Mouse (Mus musculus) adrenal gland, postnatal 4 days (tissue): ENCODE measurements around the gene Nup210. TPM values are rescaled to one million over a fixed set of nuclear protein-coding genes. Genes with fewer than 3 reads are reported as not detected.
A peak's percentile ranks its signal among the peaks of the same experiment; 100 is the strongest.

Source experiments
- DNase-seq, 2 experiments: peaks; one replicate each; pipeline ENCODE4 v3.0.0; 2021 to 2022; ENCODE audit warnings: low spot score in 2 of 2, mixed read lengths in 2 of 2
- total RNA-seq, 2 experiments: library from RNA; stranded (reverse); gene quantifications; 2 replicates each; pipeline ENCODE4 v1.2.3; 2021

Nup210 gene
- total RNA-seq, 2 experiments from 2014 or later, result 17.0 to 24.6 TPM

- DNase-seq, result no peak
Observed at GRCm38 (mm10) chr6:91041287-91041686, 75.3 kb downstream of the Nup210 start.

- no peak for DNase-seq
Observed at GRCm38 (mm10) chr6:91028256-91028655, 88.4 kb downstream of the Nup210 start.

GRCm38 (mm10) chr6:91020810-91021209, 95.8 kb downstream of the Nup210 start:
- no peak for DNase-seq

GRCm38 (mm10) chr6:91016600-91017230, 99.9 kb downstream of the Nup210 start:
- DNase-seq, result no peak

- DNase-seq, result no peak
Observed at GRCm38 (mm10) chr6:91014198-91014958, 102.3 kb downstream of the Nup210 start.

GRCm38 (mm10) chr6:91012458-91012857, 104.2 kb downstream of the Nup210 start:
- DNase-seq, result no peak

- no peak for DNase-seq
Observed at GRCm38 (mm10) chr6:91011568-91011967, 105.1 kb downstream of the Nup210 start.

- DNase-seq, result no peak
Observed at GRCm38 (mm10) chr6:91008284-91008830, 108.3 kb downstream of the Nup210 start.

GRCm38 (mm10) chr6:91007207-91007606, 109.4 kb downstream of the Nup210 start:
- no peak for DNase-seq

GRCm38 (mm10) chr6:91004157-91004556, 112.5 kb downstream of the Nup210 start:
- no peak for DNase-seq

- no peak for DNase-seq
Observed at GRCm38 (mm10) chr6:91003310-91003995, 113.2 kb downstream of the Nup210 start.

- no peak for DNase-seq
Observed at GRCm38 (mm10) chr6:91001566-91001965, 115.1 kb downstream of the Nup210 start.

- DNase-seq, result no peak
Observed at GRCm38 (mm10) chr6:91000819-91001525, 115.7 kb downstream of the Nup210 start.

- DNase-seq, result no peak
Observed at GRCm38 (mm10) chr6:90999176-90999575, 117.5 kb downstream of the Nup210 start.

- no peak for DNase-seq
Observed at GRCm38 (mm10) chr6:90997025-90997424, 119.6 kb downstream of the Nup210 start.

GRCm38 (mm10) chr6:90996181-90996580, 120.4 kb downstream of the Nup210 start:
- no peak for DNase-seq

GRCm38 (mm10) chr6:90988648-90989317, 127.8 kb downstream of the Nup210 start, which contains the start of gene Iqsec1:
Iqsec1 (minus strand) TSS chr6:90988685.
- DNase-seq, result peak; percentile 50 to 69

- no peak for DNase-seq
Observed at GRCm38 (mm10) chr6:90988299-90988625, 128.4 kb downstream of the Nup210 start.

- no peak for DNase-seq
Observed at GRCm38 (mm10) chr6:90987561-90988298, 128.9 kb downstream of the Nup210 start.

GRCm38 (mm10) chr6:90984101-90984500, 132.5 kb downstream of the Nup210 start:
- no peak for DNase-seq
